Mouse (Mus musculus) bone marrow, adult 2 months (tissue): ENCODE results near the gene Defb35. TPM values are rescaled to one million over a fixed set of nuclear protein-coding genes. Genes with fewer than 3 reads are reported as not detected.
A peak's percentile ranks its signal among the peaks of the same experiment; 100 is the strongest.

Source experiments
- H3K27ac ChIP-seq: fragments of 200-500 bp; 2 replicates; pipeline ENCODE4 v1.5.1; 2012; ENCODE audit warnings: low read depth, mild to moderate bottlenecking, control low read depth, inconsistent platforms, low read length; ENCODE audit not compliant: control insufficient read depth, poor library complexity, insufficient read depth
- H3K4me1 ChIP-seq: fragments of 200-500 bp; 2 replicates; pipeline ENCODE4 v1.6.1; 2011; ENCODE audit warnings: low read length; ENCODE audit not compliant: control insufficient read depth, insufficient read depth
- H3K4me3 ChIP-seq: fragments of 200-500 bp; replicated peaks from 2 replicates; pipeline ENCODE3; 2011; ENCODE audit warnings: mild to moderate bottlenecking, low read depth, low read length, control low read depth; ENCODE audit not compliant: control insufficient read depth
- CTCF ChIP-seq: fragments of 200-500 bp; IDR thresholded peaks from 2 replicates; pipeline ENCODE4 v1.5.1; 2011; ENCODE audit warnings: low read length, control low read depth; ENCODE audit not compliant: control insufficient read depth, insufficient read depth
- POLR2A ChIP-seq: fragments of 200-500 bp; IDR thresholded peaks from 2 replicates; pipeline ENCODE4 v1.6.1; 2011; ENCODE audit warnings: low read depth, mild to moderate bottlenecking, control low read depth, low read length, borderline replicate concordance; ENCODE audit not compliant: control insufficient read depth
- WGBS: fragments of 180-500 bp; shearing (Covaris S2); methylation state at CpG from one replicate; pipeline ENCODE4 v1.1.7; 2018; 5-methylcytosine and 5-hydroxymethylcytosine counted together
- polyA plus RNA-seq: library from polyadenylated mRNA; stranded (reverse); fragments of >200 nt; gene quantifications from 2 replicates; pipeline ENCODE4 v1.2.4, GENCODE M21; 2011; ENCODE audit warnings: low replicate concordance; ENCODE audit not compliant: missing spikeins, insufficient read depth, insufficient read length

Defb35 gene
- polyA plus RNA-seq, 1 experiment: not detected

GRCm38 (mm10) chr8:21955321-21955720 is 17.2 kb downstream of the Defb35 start:
- Histone ChIP-seq H3K4me3 (no peak overlapping the region), H3K4me1 (no peaks in the 10 kb centered on the region), H3K27ac (no peak overlapping the region)
- WGBS: 5% methylated on average over 9 of the region's 9 CpGs
- TF ChIP-seq CTCF (0 out of 2 replicates have a peak, but pooled peaks have one; percentile 11), POLR2A (no peak)

- no peak overlapping the region for H3K27ac ChIP-seq
- WGBS: 73% methylated on average over 3 of the region's 3 CpGs
- no peaks in the 10 kb centered on the region for H3K4me1 ChIP-seq
- TF ChIP-seq POLR2A (no peak), CTCF (no peak)
- no peak overlapping the region for H3K4me3 ChIP-seq
These were observed 18.2 kb downstream of the Defb35 start for GRCm38 (mm10) chr8:21956336-21956735.

GRCm38 (mm10) chr8:21958414-21958813 is 20.3 kb downstream of the Defb35 start, which contains the start of gene Fam90a1a:
Gene Fam90a1a, plus strand, starts transcription at chr8:21958714.
- no peaks in the 10 kb centered on the region for H3K4me1 ChIP-seq
- 78% methylated on average over 2 of the region's 2 CpGs for WGBS
- H3K27ac ChIP-seq: no peak within 1 kb of the TSS
- TF ChIP-seq POLR2A (no peak), CTCF (no peak)
- H3K4me3 ChIP-seq: no peak within 1 kb of the TSS

DNA sequence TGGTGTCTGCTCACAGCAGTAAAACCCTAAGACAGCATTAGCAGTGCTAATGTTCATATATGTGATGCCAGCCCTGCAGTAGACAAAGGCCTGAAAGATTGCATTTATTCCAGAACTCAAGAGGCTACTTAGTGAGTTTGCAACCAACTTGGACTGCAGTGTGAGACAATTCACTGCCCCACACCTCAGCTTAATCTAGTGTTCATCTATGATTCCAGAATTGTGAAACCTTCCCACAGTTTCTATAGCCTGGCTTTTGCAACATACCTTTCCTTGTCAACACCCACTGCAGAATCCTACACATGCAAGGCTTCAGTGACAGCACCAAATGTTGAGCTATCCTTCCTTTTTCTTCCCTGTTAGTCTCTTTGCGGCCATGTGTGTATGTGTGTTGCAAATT is 28.5 kb downstream of the Defb35 start:
- Histone ChIP-seq H3K4me3 (no peak overlapping the region), H3K4me1 (no peaks in the 10 kb centered on the region), H3K27ac (no peak overlapping the region)
- TF ChIP-seq CTCF (no peak), POLR2A (no peak)
- WGBS: 43% methylated on average over 1 of the region's 1 CpGs

DNA sequence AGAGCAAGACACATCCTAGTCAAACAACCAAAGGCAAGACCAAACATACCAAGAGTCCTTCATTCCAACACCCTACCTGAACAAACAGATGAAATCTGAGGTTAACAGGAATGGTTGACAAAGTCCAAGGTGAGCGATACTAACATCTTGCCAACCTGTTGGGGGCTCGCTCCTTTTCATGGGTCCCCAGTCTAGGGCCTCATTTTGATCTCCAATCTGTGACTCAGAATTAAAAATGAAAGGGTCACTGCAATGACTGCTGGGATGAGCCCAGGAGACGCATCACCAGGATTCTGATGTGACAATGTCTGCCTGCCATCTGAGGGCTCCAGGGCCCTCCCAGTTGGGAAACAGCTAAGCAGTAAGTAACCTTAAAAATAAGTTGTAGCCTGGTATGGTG is 31.3 kb downstream of the Defb35 start, which contains the start of gene Ccdc70:
Gene Ccdc70, plus strand, starts transcription at position 301 of the 400 bp plus-strand sequence.
- no peak within 1 kb of the TSS for H3K4me3 ChIP-seq
- no peaks in the 10 kb centered on the region for H3K4me1 ChIP-seq
- WGBS: 80% methylated on average over 3 of the region's 3 CpGs
- no peak within 1 kb of the TSS for H3K27ac ChIP-seq
- TF ChIP-seq POLR2A: no peak
- no peak for TF ChIP-seq CTCF

- Histone ChIP-seq H3K4me1 (no peaks in the 10 kb centered on the region), H3K27ac (no peak overlapping the region), H3K4me3 (no peak overlapping the region)
- no peak for TF ChIP-seq CTCF
- TF ChIP-seq POLR2A: no peak
- 59% methylated on average over 4 of the region's 4 CpGs for WGBS
These were observed 40.0 kb downstream of the Defb35 start for GRCm38 (mm10) chr8:21978193-21978592.

- Histone ChIP-seq H3K4me3 (no peak overlapping the region), H3K27ac (no peak overlapping the region), H3K4me1 (no peaks in the 10 kb centered on the region)
- WGBS: 62% methylated on average over 8 of the region's 8 CpGs
- TF ChIP-seq CTCF (no peak), POLR2A (no peak)
These were observed 43.6 kb downstream of the Defb35 start for GRCm38 (mm10) chr8:21981664-21982337.

Other genes starting within 250 kb of the Defb35 start
- not detected in 2 replicates for gene AY761184, start 234.7 kb upstream of the Defb35 start, polyA plus RNA-seq
- not detected in 2 replicates for gene Defa24, start 203.9 kb upstream of the Defb35 start, polyA plus RNA-seq
- gene Defb50, start 114.8 kb upstream of the Defb35 start, polyA plus RNA-seq: not detected in 2 replicates
- not detected in 2 replicates for gene Defb2, start 98.4 kb upstream of the Defb35 start, polyA plus RNA-seq
- gene Defb10, start 79.5 kb upstream of the Defb35 start, polyA plus RNA-seq: not detected in 2 replicates
- gene Defb9, start 52.9 kb upstream of the Defb35 start, polyA plus RNA-seq: not detected in 2 replicates
- not detected in 2 replicates for gene Defb11, start 31.9 kb upstream of the Defb35 start, polyA plus RNA-seq
- not detected in 2 replicates for gene Defb15, start 5.6 kb upstream of the Defb35 start, polyA plus RNA-seq
- gene Defb13, start 8.4 kb downstream of the Defb35 start, polyA plus RNA-seq: not detected in 2 replicates
- not detected in 2 replicates for gene Fam90a1a, start 20.4 kb downstream of the Defb35 start, polyA plus RNA-seq
- not detected in 2 replicates for gene Ccdc70, start 31.4 kb downstream of the Defb35 start, polyA plus RNA-seq
- gene Atp7b, start 122.0 kb downstream of the Defb35 start, polyA plus RNA-seq: 2.6 and 4.3 TPM in 2 replicates
- gene Alg11, start 122.4 kb downstream of the Defb35 start, polyA plus RNA-seq: 0.61 and 3.5 TPM in 2 replicates
- gene Nek5, start 186.7 kb downstream of the Defb35 start, polyA plus RNA-seq: not detected in 2 replicates
- gene Nek3, start 228.1 kb downstream of the Defb35 start, polyA plus RNA-seq: 2.6 and 19.3 TPM in 2 replicates
- gene Ckap2, start 247.5 kb downstream of the Defb35 start, polyA plus RNA-seq: 29.1 and 30.2 TPM in 2 replicates